Mouse (Mus musculus) lung, embryonic 16.5 days (tissue): ENCODE results near the gene Chrna1. TPM values are rescaled to one million over a fixed set of nuclear protein-coding genes. Genes with fewer than 3 reads are reported as not detected.
A peak's percentile ranks its signal among the peaks of the same experiment; 100 is the strongest.

Experiments used
- ATAC-seq: fragments of 200-750 bp; cut with Nextera tagmentation; 2 replicates; pipeline ENCODE4 v1.8.0; 2017; ENCODE audit warnings: low read depth, mild to moderate bottlenecking, moderate library complexity
- H3K27ac ChIP-seq: fragments of 300-500 bp; sonication (generic); 2 replicates; pipeline ENCODE4 v1.5.1; 2014; ENCODE audit warnings: mild to moderate bottlenecking, control low read depth, low read length
- H3K27me3 ChIP-seq: fragments of 300-500 bp; sonication (generic); 2 replicates; pipeline ENCODE4 v1.6.1; 2014; ENCODE audit warnings: low read depth, low read length, mixed read lengths; ENCODE audit not compliant: control insufficient read depth, insufficient read depth
- H3K36me3 ChIP-seq: fragments of 300-500 bp; sonication (generic); 2 replicates; pipeline ENCODE4 v1.6.1; 2014; ENCODE audit warnings: low read length; ENCODE audit not compliant: control insufficient read depth, insufficient read depth
- H3K4me1 ChIP-seq: fragments of 300-500 bp; sonication (generic); replicated peaks from 2 replicates; pipeline ENCODE4 v1.6.1; 2014; ENCODE audit warnings: low read length, mixed read lengths; ENCODE audit not compliant: control insufficient read depth, insufficient read depth
- H3K4me2 ChIP-seq: fragments of 300-500 bp; sonication (generic); 2 replicates; pipeline ENCODE4 v1.6.1; 2014; ENCODE audit warnings: low read depth, low read length, control low read depth
- H3K4me3 ChIP-seq: fragments of 300-500 bp; sonication (generic); 2 replicates; pipeline ENCODE4 v1.5.1; 2014; ENCODE audit warnings: mild to moderate bottlenecking, low read length, control low read depth
- H3K9ac ChIP-seq: fragments of 300-500 bp; sonication (generic); 2 replicates; pipeline ENCODE4 v1.6.1; 2014; ENCODE audit warnings: low read length, control low read depth
- H3K9me3 ChIP-seq: fragments of 300-500 bp; sonication (generic); 2 replicates; pipeline ENCODE4 v1.6.1; 2016; ENCODE audit warnings: low read length; ENCODE audit not compliant: control insufficient read depth
- WGBS: fragments of 180-500 bp; shearing (Covaris S2); extraction: QIAGEN DNeasy Blood & Tissue Kit; methylation state at CpG from one replicate; pipeline ENCODE4 v1.1.7; 2014; 5-methylcytosine and 5-hydroxymethylcytosine counted together
- polyA plus RNA-seq: library from polyadenylated mRNA; unstranded; fragments of >200 nt; fragmentation: Nextera tagmentation; extraction: Ambion mirVana; gene quantifications from 2 replicates; pipeline ENCODE4 v1.2.1, GENCODE M21; 2015

The Chrna1 gene
- polyA plus RNA-seq, 1 experiment from 2014 or later: 0.26 TPM

GRCm38 (mm10) chr2:73596786-73597185 lies 16.6 kb upstream of the Chrna1 start:
- WGBS: 12% methylated on average over 9 of the region's 9 CpGs
- ATAC-seq: no peak
- H3K9ac ChIP-seq: peak overlapping the region; percentile 52

GRCm38 (mm10) chr2:73596326-73596725 lies 16.2 kb upstream of the Chrna1 start:
- no peaks in the 10 kb centered on the region for H3K36me3 ChIP-seq
- ATAC-seq: no peak
- no peak overlapping the region; the same call in 1 of the 2 replicates for H3K4me3 ChIP-seq
- peak overlapping the region; percentile 21; the same call in 1 of the 2 replicates for H3K27ac ChIP-seq
- 51% methylated on average over 5 of the region's 5 CpGs for WGBS
- H3K27me3 ChIP-seq: no peaks in the 10 kb centered on the region
- H3K4me2 ChIP-seq: peak overlapping the region; percentile 58
- H3K9me3 ChIP-seq: peaks cover 3% of the 10 kb centered on the region; the same call in 1 of the 2 replicates
- H3K4me1 ChIP-seq: peaks cover 35% of the 10 kb centered on the region
- peak overlapping the region; percentile 52 for H3K9ac ChIP-seq

More at GRCm38 (mm10) chr2:73596786-73597185, 16.6 kb upstream of the Chrna1 start:
- Histone ChIP-seq H3K4me3 (peak overlapping the region; percentile 18), H3K36me3 (no peaks in the 10 kb centered on the region), H3K4me1 (peaks cover 32% of the 10 kb centered on the region), H3K4me2 (peak overlapping the region; percentile 58), H3K9me3 (peaks cover 3% of the 10 kb centered on the region; the same call in 1 of the 2 replicates), H3K27ac (peak overlapping the region; percentile 31; the same call in 1 of the 2 replicates), H3K27me3 (no peaks in the 10 kb centered on the region)

GRCm38 (mm10) chr2:73593101-73593439 lies 12.9 kb upstream of the Chrna1 start:
- Histone ChIP-seq H3K4me2 (peak overlapping the region; percentile 48), H3K4me1 (peaks cover 56% of the 10 kb centered on the region), H3K9me3 (peaks cover under 1% of the 10 kb centered on the region; the same call in 1 of the 2 replicates), H3K9ac (peak overlapping the region; percentile 49), H3K36me3 (no peaks in the 10 kb centered on the region), H3K4me3 (peak overlapping the region; percentile 16; the same call in 1 of the 2 replicates), H3K27ac (peak overlapping the region; percentile 98), H3K27me3 (no peaks in the 10 kb centered on the region)
- 54% methylated on average over 2 of the region's 2 CpGs for WGBS
- ATAC-seq: no peak

- 25% methylated on average over 14 of the region's 14 CpGs for WGBS
- peak; percentile 92 for ATAC-seq
- Histone ChIP-seq H3K27ac (peak overlapping the region; percentile 98), H3K36me3 (no peaks in the 10 kb centered on the region), H3K9ac (peak overlapping the region; percentile 49), H3K4me2 (peak overlapping the region; percentile 48), H3K9me3 (no peaks in the 10 kb centered on the region), H3K4me1 (peaks cover 56% of the 10 kb centered on the region), H3K4me3 (peak overlapping the region; percentile 16; the same call in 1 of the 2 replicates), H3K27me3 (no peaks in the 10 kb centered on the region)
Observed at GRCm38 (mm10) chr2:73592231-73593100, 12.3 kb upstream of the Chrna1 start.

GRCm38 (mm10) chr2:73591246-73591645 lies 11.1 kb upstream of the Chrna1 start:
- 32% methylated on average over 6 of the region's 6 CpGs for WGBS
- no peaks in the 10 kb centered on the region for H3K27me3 ChIP-seq
- H3K9me3 ChIP-seq: no peaks in the 10 kb centered on the region
- H3K27ac ChIP-seq: peak overlapping the region; percentile 98
- peaks cover 53% of the 10 kb centered on the region for H3K4me1 ChIP-seq
- no peak overlapping the region for H3K9ac ChIP-seq
- H3K36me3 ChIP-seq: no peaks in the 10 kb centered on the region
- no peak overlapping the region for H3K4me3 ChIP-seq
- H3K4me2 ChIP-seq: no peak overlapping the region
- no peak for ATAC-seq

GRCm38 (mm10) chr2:73590106-73590505 lies 10.0 kb upstream of the Chrna1 start:
- WGBS: 5% methylated on average over 12 of the region's 12 CpGs
- Histone ChIP-seq H3K4me1 (peaks cover 52% of the 10 kb centered on the region), H3K36me3 (no peaks in the 10 kb centered on the region), H3K27ac (peak overlapping the region; percentile 98), H3K4me3 (peak overlapping the region; percentile 12; the same call in 1 of the 2 replicates), H3K4me2 (peak overlapping the region; percentile 44), H3K9ac (no peak overlapping the region), H3K27me3 (no peaks in the 10 kb centered on the region), H3K9me3 (no peaks in the 10 kb centered on the region)
- ATAC-seq: no peak

- peaks cover 51% of the 10 kb centered on the region for H3K4me1 ChIP-seq
- no peaks in the 10 kb centered on the region for H3K9me3 ChIP-seq
- no peaks in the 10 kb centered on the region for H3K36me3 ChIP-seq
- H3K4me3 ChIP-seq: no peak overlapping the region
- 28% methylated on average over 2 of the region's 2 CpGs for WGBS
- ATAC-seq: no peak
- no peak overlapping the region for H3K9ac ChIP-seq
- peak overlapping the region; percentile 98 for H3K27ac ChIP-seq
- no peak overlapping the region for H3K4me2 ChIP-seq
- H3K27me3 ChIP-seq: no peaks in the 10 kb centered on the region
Observed at GRCm38 (mm10) chr2:73588951-73589350, 8.8 kb upstream of the Chrna1 start.

GRCm38 (mm10) chr2:73587109-73587506 lies 7.0 kb upstream of the Chrna1 start:
- peaks cover 34% of the 10 kb centered on the region for H3K4me1 ChIP-seq
- H3K4me3 ChIP-seq: no peak overlapping the region
- H3K27me3 ChIP-seq: no peaks in the 10 kb centered on the region
- H3K9ac ChIP-seq: no peak overlapping the region
- H3K27ac ChIP-seq: no peak overlapping the region
- H3K4me2 ChIP-seq: no peak overlapping the region
- no peak for ATAC-seq
- 45% methylated on average over 4 of the region's 4 CpGs for WGBS
- no peaks in the 10 kb centered on the region for H3K9me3 ChIP-seq
- no peaks in the 10 kb centered on the region for H3K36me3 ChIP-seq

- H3K36me3 ChIP-seq: no peaks in the 10 kb centered on the region
- ATAC-seq: no peak
- H3K9ac ChIP-seq: no peak overlapping the region
- H3K4me2 ChIP-seq: no peak overlapping the region
- no peaks in the 10 kb centered on the region for H3K9me3 ChIP-seq
- no peak overlapping the region for H3K4me3 ChIP-seq
- H3K27me3 ChIP-seq: no peaks in the 10 kb centered on the region
- H3K4me1 ChIP-seq: peaks cover 30% of the 10 kb centered on the region
- 53% methylated on average over 10 of the region's 10 CpGs for WGBS
- H3K27ac ChIP-seq: no peak overlapping the region
Observed at GRCm38 (mm10) chr2:73586392-73587108, 6.4 kb upstream of the Chrna1 start.
